Mouse (Mus musculus) lung, embryonic 16.5 days (tissue): ENCODE data around the gene Th. TPM values are rescaled to one million over a fixed set of nuclear protein-coding genes. Genes with fewer than 3 reads are reported as not detected.

Experiments
- ATAC-seq: fragments of 200-750 bp; cut with Nextera tagmentation; 2 replicates; pipeline ENCODE4 v1.8.0; 2017; ENCODE audit warnings: low read depth, mild to moderate bottlenecking, moderate library complexity
- H3K27ac ChIP-seq: fragments of 300-500 bp; sonication (generic); 2 replicates; pipeline ENCODE4 v1.5.1; 2014; ENCODE audit warnings: mild to moderate bottlenecking, control low read depth, low read length
- H3K27me3 ChIP-seq: fragments of 300-500 bp; sonication (generic); 2 replicates; pipeline ENCODE4 v1.6.1; 2014; ENCODE audit warnings: low read depth, low read length, mixed read lengths; ENCODE audit not compliant: control insufficient read depth, insufficient read depth
- H3K36me3 ChIP-seq: fragments of 300-500 bp; sonication (generic); 2 replicates; pipeline ENCODE4 v1.6.1; 2014; ENCODE audit warnings: low read length; ENCODE audit not compliant: control insufficient read depth, insufficient read depth
- H3K4me1 ChIP-seq: fragments of 300-500 bp; sonication (generic); replicated peaks from 2 replicates; pipeline ENCODE4 v1.6.1; 2014; ENCODE audit warnings: low read length, mixed read lengths; ENCODE audit not compliant: control insufficient read depth, insufficient read depth
- H3K4me2 ChIP-seq: fragments of 300-500 bp; sonication (generic); 2 replicates; pipeline ENCODE4 v1.6.1; 2014; ENCODE audit warnings: low read depth, low read length, control low read depth
- H3K4me3 ChIP-seq: fragments of 300-500 bp; sonication (generic); 2 replicates; pipeline ENCODE4 v1.5.1; 2014; ENCODE audit warnings: mild to moderate bottlenecking, low read length, control low read depth
- H3K9ac ChIP-seq: fragments of 300-500 bp; sonication (generic); 2 replicates; pipeline ENCODE4 v1.6.1; 2014; ENCODE audit warnings: low read length, control low read depth
- H3K9me3 ChIP-seq: fragments of 300-500 bp; sonication (generic); 2 replicates; pipeline ENCODE4 v1.6.1; 2016; ENCODE audit warnings: low read length; ENCODE audit not compliant: control insufficient read depth
- WGBS: fragments of 180-500 bp; shearing (Covaris S2); extraction: QIAGEN DNeasy Blood & Tissue Kit; methylation state at CpG from one replicate; pipeline ENCODE4 v1.1.7; 2014; 5-methylcytosine and 5-hydroxymethylcytosine counted together
- polyA plus RNA-seq: library from polyadenylated mRNA; unstranded; fragments of >200 nt; fragmentation: Nextera tagmentation; extraction: Ambion mirVana; gene quantifications from 2 replicates; pipeline ENCODE4 v1.2.1, GENCODE M21; 2015

The Th gene
- polyA plus RNA-seq, 1 experiment from 2014 or later: 1.1 TPM

DNA sequence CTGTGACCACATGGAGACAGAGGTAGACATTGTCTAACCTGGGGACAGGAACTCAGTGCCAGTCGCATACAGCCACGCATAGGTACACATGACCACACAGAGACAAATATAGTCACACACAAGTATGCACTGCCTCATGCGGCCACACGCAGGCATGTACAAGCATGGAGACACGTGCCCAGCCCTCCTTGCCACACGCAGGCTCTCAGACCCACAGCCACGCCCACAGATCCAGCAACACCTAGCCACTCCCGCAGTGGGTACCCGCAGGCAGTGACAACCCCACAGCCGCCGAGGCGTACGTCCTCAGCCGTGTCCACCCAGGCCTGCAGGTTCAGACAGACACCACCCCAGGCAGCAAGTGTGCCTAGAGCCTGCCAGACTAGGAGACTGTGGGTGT lies 4.8 kb upstream of the Th start:
- Histone ChIP-seq H3K27me3 (no peaks in the 10 kb centered on the region), H3K4me2 (no peak overlapping the region), H3K9me3 (no peaks in the 10 kb centered on the region), H3K9ac (no peak overlapping the region), H3K4me1 (no peaks in the 10 kb centered on the region), H3K4me3 (no peak overlapping the region), H3K36me3 (no peaks in the 10 kb centered on the region), H3K27ac (no peak overlapping the region)
- 71% methylated on average over 14 of the region's 14 CpGs for WGBS
- peak; percentile 44 for ATAC-seq

DNA sequence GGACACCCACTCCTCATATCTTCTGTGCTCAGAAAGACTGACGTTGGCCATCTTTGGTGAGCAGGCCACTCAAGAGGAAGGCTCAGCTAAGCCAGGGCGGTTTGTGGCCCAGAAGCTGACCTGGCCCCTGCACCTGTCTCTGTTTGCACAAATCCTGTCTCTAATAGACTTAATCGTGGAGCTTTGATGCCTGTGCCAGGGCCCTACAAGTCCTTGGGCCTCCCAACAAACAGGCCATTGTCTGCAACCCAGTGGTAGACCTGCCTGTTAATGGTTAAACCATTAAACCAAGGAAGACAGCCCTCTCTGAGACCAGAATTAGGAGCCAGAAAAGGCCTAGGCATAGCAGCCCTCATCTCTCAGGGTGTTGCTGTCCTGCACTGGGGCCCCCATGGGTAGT lies 1.5 kb upstream of the Th start:
- Histone ChIP-seq H3K27me3 (no peaks in the 10 kb centered on the region), H3K27ac (0 out of 2 replicates have a peak overlapping the region, but pooled peaks have one; percentile 3), H3K4me1 (no peaks in the 10 kb centered on the region), H3K4me2 (no peak overlapping the region), H3K9ac (no peak overlapping the region), H3K9me3 (no peaks in the 10 kb centered on the region), H3K36me3 (no peaks in the 10 kb centered on the region), H3K4me3 (no peak overlapping the region)
- WGBS: 46% methylated on average over 3 of the region's 3 CpGs
- peak; percentile 51 for ATAC-seq

DNA sequence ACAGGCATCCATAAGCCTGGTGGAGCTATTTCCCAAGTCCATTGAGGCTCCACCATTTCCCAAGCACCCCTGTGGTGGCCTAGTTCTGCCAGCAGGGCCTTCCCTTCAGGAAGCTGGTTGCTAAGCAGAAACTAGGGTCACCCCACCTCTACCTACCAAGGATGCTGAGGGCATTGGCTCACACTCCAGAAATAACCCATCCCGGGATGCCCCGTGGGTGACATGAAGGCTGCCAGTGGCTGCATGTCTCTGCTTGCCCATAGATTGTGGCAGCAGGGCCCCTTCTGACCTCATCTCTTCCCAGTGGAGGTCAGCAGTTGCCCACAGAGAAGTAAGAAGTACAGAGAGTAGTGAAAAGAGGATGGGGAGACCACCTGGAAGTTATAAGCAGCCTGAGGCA lies 1.4 kb downstream of the Th start:
- no peak for ATAC-seq
- no peaks in the 10 kb centered on the region for H3K9me3 ChIP-seq
- WGBS: 89% methylated on average over 2 of the region's 2 CpGs
- H3K4me3 ChIP-seq: no peak overlapping the region
- no peaks in the 10 kb centered on the region for H3K4me1 ChIP-seq
- H3K27me3 ChIP-seq: no peaks in the 10 kb centered on the region
- no peaks in the 10 kb centered on the region for H3K36me3 ChIP-seq
- H3K27ac ChIP-seq: no peak overlapping the region
- H3K4me2 ChIP-seq: no peak overlapping the region
- no peak overlapping the region for H3K9ac ChIP-seq

DNA sequence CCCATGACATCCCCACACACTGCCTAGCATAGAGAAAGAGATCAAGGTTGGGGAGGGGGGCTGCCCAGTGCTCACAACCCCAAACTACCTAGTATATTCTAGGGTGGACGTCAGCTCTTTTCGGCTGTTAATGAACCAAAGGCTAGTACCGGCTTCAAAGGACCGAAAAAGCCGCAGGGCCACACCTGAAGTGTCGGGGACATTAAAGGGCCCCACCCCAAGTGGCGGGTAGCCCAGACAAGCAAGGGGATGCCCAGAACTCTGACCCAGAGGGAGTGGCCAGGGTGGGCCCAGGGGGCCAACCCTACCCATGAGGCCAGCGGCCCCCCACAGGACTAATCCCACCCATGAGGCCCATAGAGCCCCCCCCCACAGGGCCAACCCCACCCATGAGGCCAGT lies 3.6 kb downstream of the Th start:
- 74% methylated on average over 8 of the region's 8 CpGs for WGBS
- H3K27me3 ChIP-seq: no peaks in the 10 kb centered on the region
- no peak overlapping the region for H3K9ac ChIP-seq

DNA sequence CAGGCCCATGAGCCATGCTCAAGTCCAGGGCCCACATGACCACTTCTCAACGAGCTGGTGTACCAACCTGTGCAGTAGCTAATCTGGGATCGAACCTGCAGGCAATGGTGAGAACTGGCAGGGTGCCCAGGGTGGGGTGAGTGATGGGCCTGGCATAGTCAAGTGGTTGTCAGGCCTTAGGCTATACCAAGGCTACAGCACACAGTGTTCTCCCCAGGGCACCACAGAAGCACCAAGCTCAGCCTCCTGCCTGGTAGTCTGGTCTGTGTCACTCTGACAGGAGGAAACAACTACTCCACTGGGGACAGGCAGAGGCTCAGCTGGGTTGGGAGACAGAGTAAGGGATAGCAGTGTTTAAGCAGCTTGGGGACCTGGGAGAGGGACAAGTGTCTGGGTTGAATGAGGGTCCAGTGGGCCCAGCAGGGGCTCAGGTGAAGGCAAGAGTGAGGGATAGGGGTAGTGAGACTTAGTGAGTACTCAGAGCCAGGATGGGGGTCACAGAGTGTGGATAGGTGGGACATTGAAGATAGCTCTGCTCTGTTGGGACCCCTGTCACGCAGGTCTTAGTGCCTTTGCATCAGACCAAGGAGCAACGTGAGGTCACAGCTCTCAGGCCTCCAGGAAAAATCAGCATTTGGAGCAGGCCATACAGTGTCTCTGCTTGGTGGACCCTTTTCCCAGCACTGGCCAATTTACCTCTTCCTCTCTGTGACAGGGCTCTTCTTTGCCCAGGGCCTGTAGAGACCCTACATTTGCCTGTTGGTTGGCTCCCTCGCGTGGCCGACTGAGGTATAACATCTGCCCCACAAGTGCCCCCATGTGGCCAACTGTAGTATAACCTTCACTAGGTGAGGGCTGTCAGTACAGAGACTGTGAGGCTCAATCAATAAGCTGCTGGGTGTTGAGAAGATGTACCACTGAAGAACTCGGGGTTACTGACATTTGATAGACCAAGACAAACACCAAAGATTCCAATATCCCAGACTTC lies 12.0 kb downstream of the Th start:
- ATAC-seq: peak; percentile 68
- Histone ChIP-seq H3K36me3 (no peaks in the 10 kb centered on the region), H3K9ac (no peak overlapping the region), H3K27me3 (no peaks in the 10 kb centered on the region), H3K4me3 (no peak overlapping the region), H3K27ac (no peak overlapping the region), H3K4me1 (no peaks in the 10 kb centered on the region; the same call in 1 of the 2 replicates), H3K9me3 (no peaks in the 10 kb centered on the region), H3K4me2 (no peak overlapping the region)
- WGBS: 27% methylated on average over 8 of the region's 8 CpGs

More for the DNA sequence above, 3.6 kb downstream of the Th start:
- Histone ChIP-seq H3K9me3 (no peaks in the 10 kb centered on the region), H3K4me1 (no peaks in the 10 kb centered on the region), H3K36me3 (no peaks in the 10 kb centered on the region), H3K27ac (no peak overlapping the region), H3K4me3 (no peak overlapping the region), H3K4me2 (no peak overlapping the region)
- ATAC-seq: no peak

DNA sequence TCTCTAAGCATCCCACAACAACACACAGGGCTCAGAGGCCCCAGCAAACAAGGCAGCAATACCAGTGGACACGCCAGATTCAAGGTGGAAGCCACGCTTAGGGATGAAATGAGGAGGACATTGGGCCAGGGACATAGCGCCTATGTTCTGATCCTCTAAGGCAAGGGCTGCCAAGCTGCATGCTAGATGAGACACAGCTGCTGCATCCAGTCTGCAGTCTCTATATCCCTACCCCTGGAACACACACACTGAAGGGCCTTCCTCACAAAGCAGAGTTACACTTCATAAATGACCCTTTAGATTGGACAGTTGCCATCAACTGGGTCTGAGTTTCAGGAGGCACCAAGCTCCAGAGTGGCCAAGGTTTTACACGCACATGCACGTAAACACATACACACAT lies 13.3 kb downstream of the Th start:
- H3K4me3 ChIP-seq: no peak overlapping the region
- H3K9me3 ChIP-seq: no peaks in the 10 kb centered on the region
- ATAC-seq: peak; percentile 81
- H3K27ac ChIP-seq: no peak overlapping the region
- H3K27me3 ChIP-seq: no peaks in the 10 kb centered on the region
- H3K4me2 ChIP-seq: no peak overlapping the region
- H3K36me3 ChIP-seq: no peaks in the 10 kb centered on the region
- H3K4me1 ChIP-seq: no peaks in the 10 kb centered on the region; the same call in 1 of the 2 replicates
- H3K9ac ChIP-seq: no peak overlapping the region
- WGBS: 48% methylated on average over 5 of the region's 5 CpGs

- H3K4me3 ChIP-seq: no peak overlapping the region
- WGBS: 66% methylated on average over 8 of the region's 8 CpGs
- no peak for ATAC-seq
- no peak overlapping the region for H3K27ac ChIP-seq
- H3K36me3 ChIP-seq: no peaks in the 10 kb centered on the region
- no peak overlapping the region for H3K9ac ChIP-seq
- H3K9me3 ChIP-seq: no peaks in the 10 kb centered on the region
- H3K4me1 ChIP-seq: no peaks in the 10 kb centered on the region; the same call in 1 of the 2 replicates
- no peak overlapping the region for H3K4me2 ChIP-seq
- H3K27me3 ChIP-seq: no peaks in the 10 kb centered on the region
These were observed 14.8 kb downstream of the Th start for GRCm38 (mm10) chr7:142916178-142916577.

DNA sequence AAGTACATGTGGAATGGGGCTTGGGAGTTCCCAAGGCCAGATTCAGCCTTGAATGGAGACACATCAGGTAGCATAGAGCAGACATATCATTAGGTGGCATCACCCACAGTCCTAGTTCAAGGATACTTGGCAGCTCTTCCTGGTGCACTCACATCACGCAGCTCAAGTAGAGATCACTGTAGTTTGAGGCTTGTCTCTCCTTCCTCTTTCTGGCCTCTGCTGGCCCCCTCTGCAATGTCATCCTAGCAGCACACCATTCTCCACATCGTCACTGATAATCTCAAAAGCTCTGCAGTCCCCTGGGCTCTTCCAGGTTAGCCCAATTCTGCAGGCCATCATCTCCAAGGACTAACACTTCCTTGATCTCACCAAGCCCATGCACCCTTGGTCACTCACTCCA lies 19.2 kb downstream of the Th start:
- Histone ChIP-seq H3K9ac (no peak overlapping the region), H3K9me3 (no peaks in the 10 kb centered on the region), H3K4me2 (no peak overlapping the region), H3K27ac (no peak overlapping the region), H3K27me3 (no peaks in the 10 kb centered on the region), H3K4me1 (no peaks in the 10 kb centered on the region), H3K4me3 (no peak overlapping the region), H3K36me3 (no peaks in the 10 kb centered on the region)
- 81% methylated on average over 2 of the region's 2 CpGs for whole genome bisulfite sequencing
- no peak for ATAC-seq

DNA sequence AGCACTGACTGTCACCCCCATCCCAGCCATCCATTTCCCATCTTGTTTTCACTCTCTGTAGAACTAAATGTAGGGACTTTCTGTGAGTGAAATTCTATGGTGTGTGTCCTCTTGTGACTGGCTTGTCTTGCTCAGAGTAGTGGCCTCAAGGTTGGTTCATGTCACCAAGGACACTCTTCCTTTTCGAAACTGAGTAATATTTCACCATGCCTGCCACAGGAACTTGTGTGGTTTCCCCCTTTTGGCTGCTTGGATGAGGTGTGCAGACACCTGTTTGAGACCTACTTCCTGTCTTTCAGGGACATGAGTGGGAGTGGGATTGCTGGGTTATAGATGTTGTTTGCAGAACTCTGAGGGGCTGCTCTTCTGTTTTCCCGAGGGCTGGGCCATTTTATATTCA lies 20.8 kb downstream of the Th start:
- H3K4me2 ChIP-seq: no peak overlapping the region
- no peak overlapping the region for H3K4me3 ChIP-seq
- H3K9me3 ChIP-seq: no peaks in the 10 kb centered on the region
- H3K4me1 ChIP-seq: no peaks in the 10 kb centered on the region
- ATAC-seq: no peak
- no peak overlapping the region for H3K9ac ChIP-seq
- 63% methylated on average over 2 of the region's 2 CpGs for WGBS
- H3K36me3 ChIP-seq: no peaks in the 10 kb centered on the region
- H3K27me3 ChIP-seq: no peaks in the 10 kb centered on the region
- no peak overlapping the region for H3K27ac ChIP-seq
